Mouse (Mus musculus): ENCODE measurements around the gene Ispd. TPM values are rescaled to one million over a fixed set of nuclear protein-coding genes. Genes with fewer than 3 reads are reported as not detected.

The Ispd gene
- polyA plus RNA-seq, 1 experiment: not detected

DNA sequence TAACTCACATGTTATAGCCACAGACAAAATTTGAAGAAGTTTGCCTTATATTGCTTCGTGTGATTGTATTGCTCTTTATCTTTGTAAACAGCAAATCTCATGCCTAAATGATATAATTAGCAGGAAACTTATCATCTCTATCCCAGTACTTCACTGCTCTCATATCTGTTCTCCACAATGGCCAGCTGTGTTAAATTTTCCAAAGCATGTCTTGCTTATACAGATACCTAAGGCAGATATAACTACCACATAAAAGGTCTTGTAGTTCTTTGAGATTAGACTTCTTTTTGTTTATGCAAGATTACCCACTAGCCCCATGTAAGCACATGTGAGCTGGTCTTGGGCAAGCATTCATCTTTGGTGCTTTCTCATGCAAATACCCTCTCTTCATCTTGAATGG is 327.6 kb downstream of the Ispd start:
- H3K4me3 ChIP-seq (ENCODE audit: insufficient read depth, low read depth, low read length): no peak overlapping the region
- no peak overlapping the region for H3K27ac ChIP-seq (ENCODE audit: insufficient read depth, low read depth, low read length)
- TF ChIP-seq POLR2A (IDR thresholded peaks at IDR 0.05; ENCODE audit: insufficient read depth, low read depth, low read length): no peak
- TF ChIP-seq CTCF (IDR thresholded peaks at IDR 0.05; ENCODE audit: insufficient read depth, low read depth, low read length): no peak
- H3K4me1 ChIP-seq (ENCODE audit: control insufficient read depth, insufficient read depth, low read length): peaks cover under 1% of the 10 kb centered on the region; the same call in 1 of the 2 replicates
- WGBS: 85% methylated on average over 1 of the region's 1 CpGs

DNA sequence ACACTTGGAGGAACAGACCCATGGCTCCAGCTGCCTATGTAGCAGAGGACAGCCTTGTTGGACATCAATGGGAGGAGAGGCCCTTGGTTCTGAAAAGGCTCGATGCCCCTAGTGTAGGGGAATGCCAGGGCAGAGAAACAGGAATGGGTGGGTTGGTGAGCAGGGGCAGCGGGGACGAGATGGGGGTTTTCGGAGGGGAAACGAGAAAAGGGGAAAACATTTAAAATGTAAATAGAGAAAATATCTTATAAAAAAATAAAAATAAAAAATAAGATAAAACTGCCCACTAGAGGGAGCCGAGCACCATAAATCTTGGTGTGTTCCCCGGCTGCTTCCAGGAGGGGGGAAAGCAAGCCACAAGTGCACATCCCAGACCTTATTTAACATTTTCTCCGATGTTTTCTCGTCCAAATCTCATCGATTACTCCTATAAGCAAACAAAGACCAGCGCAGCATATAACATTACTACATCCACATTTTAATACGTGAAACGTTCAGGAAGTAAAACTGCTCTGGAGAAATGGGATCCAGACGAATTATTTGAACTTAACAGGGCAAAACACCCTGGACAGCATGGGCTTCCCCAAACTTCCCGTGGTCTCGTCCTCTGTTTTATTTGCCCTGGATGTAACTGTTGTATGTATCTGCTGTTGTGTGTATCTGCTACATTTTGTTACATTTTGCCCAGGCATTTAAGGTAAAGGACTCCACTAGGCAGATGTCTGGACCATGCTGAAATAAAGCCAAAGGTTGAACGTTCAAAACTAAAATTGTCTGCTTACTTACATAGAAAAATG is 332.8 kb downstream of the Ispd start:
- H3K27ac ChIP-seq (ENCODE audit: insufficient read depth, low read depth, low read length): no peak overlapping the region
- WGBS: 15% methylated on average over 17 of the region's 17 CpGs
- peaks cover 6% of the 10 kb centered on the region for H3K4me1 ChIP-seq (ENCODE audit: control insufficient read depth, insufficient read depth, low read length)
- TF ChIP-seq CTCF (IDR thresholded peaks at IDR 0.05; ENCODE audit: insufficient read depth, low read depth, low read length) (no peak), POLR2A (IDR thresholded peaks at IDR 0.05; ENCODE audit: insufficient read depth, low read depth, low read length) (no peak)
- H3K4me3 ChIP-seq (ENCODE audit: insufficient read depth, low read depth, low read length): no peak overlapping the region

DNA sequence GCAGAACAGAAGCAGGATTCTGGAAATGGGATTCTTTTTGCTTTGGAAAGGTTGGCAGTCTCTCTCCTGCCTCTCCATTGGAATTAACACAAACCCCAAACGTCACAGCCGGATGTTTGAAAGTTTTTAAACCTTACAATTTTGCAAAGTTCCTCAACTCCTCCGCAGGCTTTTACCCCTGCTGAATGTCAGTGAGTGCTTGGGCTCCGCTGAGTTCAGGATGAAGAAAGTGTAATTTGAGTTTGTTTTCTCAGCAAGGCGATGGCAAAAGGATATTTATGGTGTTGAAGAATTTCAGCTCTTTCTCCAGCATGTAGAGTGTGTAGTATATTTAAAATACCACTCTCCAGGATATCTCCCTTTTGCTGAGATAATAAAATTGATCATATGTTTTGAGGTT is 336.3 kb downstream of the Ispd start:
- H3K4me3 ChIP-seq (ENCODE audit: insufficient read depth, low read depth, low read length): no peak overlapping the region
- TF ChIP-seq POLR2A (IDR thresholded peaks at IDR 0.05; ENCODE audit: insufficient read depth, low read depth, low read length) (no peak), CTCF (IDR thresholded peaks at IDR 0.05; ENCODE audit: insufficient read depth, low read depth, low read length) (no peak)
- H3K27ac ChIP-seq (ENCODE audit: insufficient read depth, low read depth, low read length): no peak overlapping the region
- H3K4me1 ChIP-seq (ENCODE audit: control insufficient read depth, insufficient read depth, low read length): peaks cover 6% of the 10 kb centered on the region
- WGBS: 36% methylated on average over 5 of the region's 5 CpGs

DNA sequence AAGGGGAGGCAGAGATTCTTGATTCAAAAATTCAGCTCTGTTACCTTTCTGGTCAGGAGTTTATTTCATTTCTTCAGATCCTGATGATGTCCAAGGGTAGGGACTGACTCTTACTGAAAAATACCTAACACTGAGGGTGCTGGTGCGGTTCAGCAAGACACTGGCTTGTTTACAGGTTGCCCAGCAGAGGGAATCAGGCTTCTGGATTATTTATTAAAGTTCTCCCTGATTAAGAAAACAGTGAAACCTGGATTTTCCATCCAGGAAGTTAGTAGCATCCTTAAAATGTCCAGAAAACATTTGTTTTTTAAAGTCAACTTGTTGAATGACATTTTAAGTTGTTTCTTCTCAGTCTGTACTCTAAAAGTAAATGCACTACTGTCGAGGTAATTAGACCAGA is 337.2 kb downstream of the Ispd start:
- H3K27ac ChIP-seq (ENCODE audit: insufficient read depth, low read depth, low read length): no peak overlapping the region
- 79% methylated on average over 2 of the region's 2 CpGs for WGBS
- no peak overlapping the region for H3K4me3 ChIP-seq (ENCODE audit: insufficient read depth, low read depth, low read length)
- no peak for TF ChIP-seq CTCF (IDR thresholded peaks at IDR 0.05; ENCODE audit: insufficient read depth, low read depth, low read length)
- TF ChIP-seq POLR2A (IDR thresholded peaks at IDR 0.05; ENCODE audit: insufficient read depth, low read depth, low read length): no peak
- peaks cover 6% of the 10 kb centered on the region for H3K4me1 ChIP-seq (ENCODE audit: control insufficient read depth, insufficient read depth, low read length)

DNA sequence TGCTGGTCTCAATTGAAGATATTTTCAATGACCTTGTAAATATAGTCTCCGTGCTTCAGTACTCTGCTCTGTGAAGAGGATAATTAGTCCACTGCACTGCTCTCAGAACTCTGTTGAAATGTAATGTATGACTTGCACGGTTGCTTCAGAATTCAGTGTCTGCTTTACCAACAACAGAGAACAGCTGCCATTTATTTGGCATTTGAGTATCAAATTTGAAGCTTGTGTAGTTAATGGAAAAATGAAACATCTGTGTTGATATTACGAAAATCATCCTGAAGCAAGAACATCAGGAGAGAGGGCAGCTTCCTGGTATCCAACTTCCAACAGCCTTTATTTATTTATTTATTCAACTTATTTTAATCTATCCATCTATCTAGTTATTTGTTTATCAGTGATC is 337.8 kb downstream of the Ispd start:
- H3K4me1 ChIP-seq (ENCODE audit: control insufficient read depth, insufficient read depth, low read length): peaks cover 4% of the 10 kb centered on the region
- WGBS: 74% methylated on average over 3 of the region's 3 CpGs
- TF ChIP-seq CTCF (IDR thresholded peaks at IDR 0.05; ENCODE audit: insufficient read depth, low read depth, low read length): no peak
- TF ChIP-seq POLR2A (IDR thresholded peaks at IDR 0.05; ENCODE audit: insufficient read depth, low read depth, low read length): no peak
- H3K27ac ChIP-seq (ENCODE audit: insufficient read depth, low read depth, low read length): no peak overlapping the region
- no peak overlapping the region for H3K4me3 ChIP-seq (ENCODE audit: insufficient read depth, low read depth, low read length)

DNA sequence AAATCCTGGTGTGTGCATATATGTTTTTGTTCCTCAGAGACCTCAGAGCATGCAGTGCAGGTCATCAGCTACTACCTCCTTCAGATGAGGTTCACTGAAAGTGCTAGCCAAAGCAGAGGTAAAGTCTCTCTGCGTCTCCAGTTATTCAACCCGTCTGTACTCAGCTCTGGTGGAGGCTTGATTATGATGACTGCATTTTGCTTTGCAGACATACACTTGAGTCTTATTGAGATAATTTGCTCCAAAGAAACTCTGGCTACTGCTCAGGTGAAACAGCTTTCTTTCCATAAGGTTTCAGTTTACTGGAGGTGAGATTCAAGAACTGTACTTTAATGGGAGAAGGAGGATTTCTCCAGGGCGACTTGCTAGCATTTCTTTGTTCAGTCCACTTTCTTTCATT is 339.5 kb downstream of the Ispd start:
- H3K4me3 ChIP-seq (ENCODE audit: insufficient read depth, low read depth, low read length): no peak overlapping the region

DNA sequence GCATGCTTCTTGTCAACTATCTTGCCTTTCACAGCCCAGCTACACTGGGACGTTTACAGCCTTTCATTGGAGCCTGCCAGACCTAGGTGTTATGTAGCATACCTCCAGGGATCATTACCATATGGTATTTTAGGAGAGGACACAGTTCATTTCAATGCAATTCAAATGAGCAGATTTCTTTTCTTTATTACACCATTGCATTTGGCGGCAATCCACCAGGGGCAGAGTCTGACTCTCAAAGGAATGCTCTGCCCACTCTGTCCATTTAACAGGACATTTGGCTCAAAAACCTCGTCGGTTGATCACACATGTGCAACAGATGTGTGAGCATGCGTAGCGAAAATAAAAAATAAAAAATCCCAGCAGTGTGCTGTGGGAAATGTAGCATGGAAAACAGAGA is 340.0 kb downstream of the Ispd start:
- TF ChIP-seq CTCF (IDR thresholded peaks at IDR 0.05; ENCODE audit: insufficient read depth, low read depth, low read length): no peak
- TF ChIP-seq POLR2A (IDR thresholded peaks at IDR 0.05; ENCODE audit: insufficient read depth, low read depth, low read length): no peak
- Histone ChIP-seq H3K4me1 (ENCODE audit: control insufficient read depth, insufficient read depth, low read length) (peaks cover 4% of the 10 kb centered on the region), H3K27ac (ENCODE audit: insufficient read depth, low read depth, low read length) (no peak overlapping the region), H3K4me3 (ENCODE audit: insufficient read depth, low read depth, low read length) (no peak overlapping the region)
- WGBS: 54% methylated on average over 6 of the region's 6 CpGs

More for the DNA sequence above, 339.5 kb downstream of the Ispd start:
- H3K27ac ChIP-seq (ENCODE audit: insufficient read depth, low read depth, low read length): no peak overlapping the region
- no peak for TF ChIP-seq POLR2A (IDR thresholded peaks at IDR 0.05; ENCODE audit: insufficient read depth, low read depth, low read length)
- TF ChIP-seq CTCF (IDR thresholded peaks at IDR 0.05; ENCODE audit: insufficient read depth, low read depth, low read length): no peak
- WGBS: 79% methylated on average over 3 of the region's 3 CpGs
- H3K4me1 ChIP-seq (ENCODE audit: control insufficient read depth, insufficient read depth, low read length): peaks cover 4% of the 10 kb centered on the region

DNA sequence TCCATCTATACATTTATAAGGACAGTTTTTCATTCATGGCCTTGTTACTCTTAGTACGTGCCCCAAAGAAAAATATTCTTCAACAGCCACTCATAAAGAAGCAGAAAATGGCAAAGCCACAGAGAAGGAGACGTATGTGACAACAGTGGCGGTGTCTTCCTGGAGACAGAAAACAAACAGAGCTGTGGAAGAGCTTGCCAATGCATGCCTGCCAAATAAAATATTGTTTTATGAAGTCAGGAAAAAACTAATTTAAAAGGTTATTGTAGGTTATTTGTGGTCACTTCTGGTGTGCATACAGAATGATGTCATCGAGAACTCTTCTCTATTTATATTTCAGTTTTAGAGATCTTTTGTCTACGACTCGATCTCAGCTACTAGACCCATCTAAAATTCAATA is 341.5 kb downstream of the Ispd start:
- Histone ChIP-seq H3K4me1 (ENCODE audit: control insufficient read depth, insufficient read depth, low read length) (peaks cover 4% of the 10 kb centered on the region), H3K4me3 (ENCODE audit: insufficient read depth, low read depth, low read length) (no peak overlapping the region), H3K27ac (ENCODE audit: insufficient read depth, low read depth, low read length) (no peak overlapping the region)
- WGBS: 90% methylated on average over 6 of the region's 6 CpGs
- no peak for TF ChIP-seq POLR2A (IDR thresholded peaks at IDR 0.05; ENCODE audit: insufficient read depth, low read depth, low read length)
- TF ChIP-seq CTCF (IDR thresholded peaks at IDR 0.05; ENCODE audit: insufficient read depth, low read depth, low read length): no peak

DNA sequence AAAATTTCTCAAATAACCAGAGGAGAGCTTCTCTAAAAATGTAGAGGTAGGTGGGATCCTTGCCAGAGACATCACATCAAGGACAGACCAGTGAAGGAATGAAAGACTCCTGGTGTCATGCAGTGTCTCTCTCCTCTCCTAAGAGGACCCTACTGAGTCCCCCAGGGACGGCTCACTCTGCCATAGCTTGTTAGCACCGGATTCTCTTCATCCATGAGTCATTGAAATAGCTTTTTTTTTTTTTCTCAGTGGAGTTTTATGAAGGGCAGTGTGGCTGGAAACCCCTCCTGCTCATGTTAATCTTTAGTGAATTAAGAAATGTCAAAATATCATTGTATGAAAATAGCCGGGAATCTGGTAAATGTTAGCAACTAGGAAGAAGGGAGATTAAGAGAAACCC is 342.1 kb downstream of the Ispd start:
- H3K4me1 ChIP-seq (ENCODE audit: control insufficient read depth, insufficient read depth, low read length): 0 out of 2 replicates have a peak, but pooled peaks cover under 1% of the 10 kb centered on the region
- H3K4me3 ChIP-seq (ENCODE audit: insufficient read depth, low read depth, low read length): no peak overlapping the region
- WGBS: 77% methylated on average over 3 of the region's 3 CpGs
- no peak overlapping the region for H3K27ac ChIP-seq (ENCODE audit: insufficient read depth, low read depth, low read length)
- TF ChIP-seq POLR2A (IDR thresholded peaks at IDR 0.05; ENCODE audit: insufficient read depth, low read depth, low read length) (no peak), CTCF (IDR thresholded peaks at IDR 0.05; ENCODE audit: insufficient read depth, low read depth, low read length) (no peak)

Data from olfactory bulb, adult 2 months (tissue).